Mouse (Mus musculus): ENCODE measurements around the gene Stard10.

Gene Stard10

DNA sequence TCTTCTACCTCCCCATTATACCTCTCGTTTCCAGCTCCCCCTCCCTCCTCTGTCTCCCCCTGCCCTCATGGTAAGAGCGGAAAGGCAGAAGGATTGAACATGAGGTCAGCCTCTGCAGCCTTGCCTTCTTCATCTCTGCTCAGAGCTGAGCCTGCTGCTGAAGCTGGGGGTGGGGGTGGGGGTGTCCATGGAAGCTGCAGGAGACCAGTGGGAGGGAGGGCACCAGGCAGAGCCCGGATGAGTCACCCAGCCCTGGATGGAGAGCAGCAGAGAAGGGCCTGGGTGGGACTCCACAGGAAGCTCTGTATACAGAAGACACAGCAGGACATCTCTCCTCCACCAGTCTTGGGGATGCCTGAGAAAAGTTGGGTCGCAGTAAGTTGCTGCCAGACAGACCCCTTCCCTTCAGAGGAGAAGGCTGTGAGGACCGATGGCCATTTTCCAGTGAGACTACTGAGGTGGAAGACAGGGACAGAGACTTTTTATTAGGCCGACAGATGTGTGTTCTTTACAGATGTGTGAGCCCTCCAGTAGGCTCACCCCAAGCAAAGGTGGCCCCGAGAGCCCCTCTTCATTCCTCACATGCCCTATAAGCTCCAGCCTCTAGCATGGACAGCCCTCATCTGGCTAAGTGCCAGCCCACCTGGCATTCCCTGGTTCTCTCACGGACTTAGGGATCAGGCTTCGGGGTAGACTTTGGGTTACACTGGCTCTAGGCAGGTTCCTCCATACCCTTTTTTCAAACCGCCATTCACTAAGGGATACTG lies 13.4 kb downstream of the Stard10 start:
- DNase-seq (ENCODE audit: low read depth, low spot score): no peak

- no peak for DNase-seq (ENCODE audit: low read depth, low spot score)
These were observed 13.9 kb downstream of the Stard10 start for GRCm38 (mm10) chr7:101330841-101331173.

GRCm38 (mm10) chr7:101332045-101332831 lies 15.4 kb downstream of the Stard10 start:
- DNase-seq (ENCODE audit: low read depth, low spot score): no peak

DNA sequence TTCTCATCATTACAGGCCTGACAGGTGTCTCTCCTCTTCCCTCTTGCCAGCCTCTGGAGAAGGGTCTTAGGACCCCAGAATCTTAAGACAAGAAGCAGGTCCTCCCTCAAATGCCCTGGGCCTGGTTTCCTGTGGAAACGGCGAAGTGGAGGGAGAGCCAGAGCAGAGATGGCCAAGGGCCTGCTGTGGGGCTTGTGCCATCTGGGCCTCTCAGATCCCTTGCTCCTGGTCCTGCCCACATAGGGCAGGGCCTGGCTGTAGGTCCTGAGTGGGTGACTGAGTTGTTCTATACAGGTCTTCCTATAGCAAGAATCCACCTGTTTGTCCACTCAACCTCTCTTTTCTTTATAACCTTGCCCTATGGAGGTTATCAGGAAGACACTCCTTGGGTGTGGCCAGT lies 18.3 kb downstream of the Stard10 start:
- no peak for DNase-seq (ENCODE audit: low read depth, low spot score)

DNA sequence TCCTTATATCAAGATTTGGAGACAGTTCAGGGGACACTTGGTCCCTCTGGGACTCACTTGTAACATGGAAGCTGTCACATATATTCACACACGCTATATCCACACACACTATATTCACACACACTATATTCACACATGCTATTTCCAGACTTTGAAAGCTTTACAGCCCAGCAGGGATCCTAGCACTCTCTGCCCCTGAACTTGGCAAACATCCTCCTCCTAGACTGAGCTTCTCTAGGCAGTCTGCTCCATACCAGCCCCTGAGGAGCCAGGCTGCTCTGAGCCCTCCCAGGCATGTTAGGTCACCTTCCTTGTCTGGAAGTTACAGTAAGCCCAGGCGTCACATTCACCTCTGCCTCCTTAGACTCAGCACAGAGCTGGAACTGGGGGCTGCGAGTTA lies 19.8 kb downstream of the Stard10 start:
- DNase-seq (ENCODE audit: low read depth, low spot score): no peak

- DNase-seq (ENCODE audit: low read depth, low spot score): no peak
These were observed 20.5 kb downstream of the Stard10 start for GRCm38 (mm10) chr7:101337401-101337800.

DNA sequence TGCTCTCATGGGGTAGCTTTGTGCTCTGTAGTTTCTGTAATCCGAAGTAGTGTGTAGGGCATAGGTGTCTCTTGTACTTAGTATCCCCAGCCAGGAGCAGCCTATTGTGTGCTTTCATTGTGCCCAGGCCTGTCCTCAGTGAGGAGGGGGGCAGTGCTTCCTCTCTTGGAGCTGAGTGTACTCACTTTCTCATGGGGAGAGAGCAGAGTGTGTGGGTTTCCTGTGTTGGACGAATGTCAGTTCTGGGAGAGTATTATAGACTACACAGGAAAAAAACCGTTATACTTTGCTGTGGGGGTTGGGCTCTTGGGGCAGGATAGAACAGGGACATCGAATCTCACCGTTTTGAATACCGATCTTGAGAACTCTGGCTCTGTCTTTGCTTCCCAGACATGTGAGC lies 24.5 kb downstream of the Stard10 start:
- peak; percentile 40 for DNase-seq (ENCODE audit: low read depth, low spot score)

DNA sequence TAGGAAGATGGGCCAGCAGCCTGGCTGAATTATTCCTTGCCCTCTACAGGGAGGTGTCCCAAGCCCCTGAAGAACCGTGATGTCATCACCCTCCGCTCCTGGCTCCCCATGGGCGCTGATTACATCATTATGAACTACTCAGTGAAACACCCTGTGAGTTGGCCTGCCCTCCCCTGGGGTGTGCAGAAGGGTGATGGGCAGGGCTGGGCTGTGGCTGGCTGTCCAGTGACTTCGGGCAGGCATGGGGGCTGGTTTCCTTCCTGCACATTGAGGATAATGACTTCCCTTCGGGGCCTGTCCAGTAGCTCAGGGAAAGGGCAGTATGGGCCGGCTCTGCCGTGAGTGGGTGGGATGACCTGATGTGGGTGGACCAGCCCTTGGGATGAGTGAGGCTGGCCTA lies 26.2 kb downstream of the Stard10 start:
- DNase-seq (ENCODE audit: low read depth, low spot score): no peak

DNA sequence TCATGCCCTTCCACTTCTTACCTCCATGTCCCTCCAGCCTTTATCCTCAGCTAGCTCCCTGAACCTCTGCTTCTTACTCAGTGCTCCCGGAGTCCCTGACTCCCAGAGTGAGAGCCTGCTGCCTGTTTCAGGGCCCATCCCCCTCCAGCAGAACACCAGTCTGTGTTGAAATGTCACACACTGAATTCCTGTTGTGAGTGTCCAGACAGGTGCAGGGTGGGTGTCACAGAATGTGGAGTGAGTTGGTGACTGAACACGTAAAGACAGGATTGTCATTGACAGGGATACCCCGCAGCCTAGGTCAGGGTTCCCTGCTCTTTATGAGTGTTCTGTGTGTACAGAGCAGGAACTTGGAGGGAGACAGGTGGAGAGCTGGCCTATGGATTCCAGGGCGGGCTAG lies 28.0 kb downstream of the Stard10 start:
- no peak for DNase-seq (ENCODE audit: low read depth, low spot score)

- no peak for DNase-seq (ENCODE audit: low read depth, low spot score)
These were observed 30.1 kb downstream of the Stard10 start for GRCm38 (mm10) chr7:101346991-101347390.

GRCm38 (mm10) chr7:101347767-101348270 lies 30.9 kb downstream of the Stard10 start, which contains the start of gene Arap1:
TSS of gene Arap1 (plus strand) at chr7:101348067.
- peak; percentile 81 for DNase-seq (ENCODE audit: low read depth, low spot score)

DNA sequence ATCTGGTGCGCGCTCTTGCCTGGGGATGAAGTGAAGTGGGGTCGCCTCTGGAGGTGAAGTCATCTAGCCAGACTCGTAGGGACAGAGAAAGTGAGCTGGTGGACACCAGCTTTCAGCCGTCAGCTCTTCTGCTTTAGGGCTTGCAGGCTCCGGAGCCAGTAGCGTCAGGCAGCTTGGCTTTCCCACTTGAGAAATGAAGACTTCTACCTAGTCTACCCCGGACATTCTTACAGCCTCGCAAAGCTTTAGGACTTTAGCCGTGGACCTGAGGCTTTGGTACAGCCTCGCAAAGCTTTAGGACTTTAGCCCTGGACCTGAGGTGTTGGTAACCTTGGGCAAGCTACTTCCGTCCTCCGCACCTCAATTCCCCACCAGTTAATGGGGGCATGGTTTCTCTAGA lies 31.4 kb downstream of the Stard10 start:
- DNase-seq (ENCODE audit: low read depth, low spot score): peak; percentile 36

DNA sequence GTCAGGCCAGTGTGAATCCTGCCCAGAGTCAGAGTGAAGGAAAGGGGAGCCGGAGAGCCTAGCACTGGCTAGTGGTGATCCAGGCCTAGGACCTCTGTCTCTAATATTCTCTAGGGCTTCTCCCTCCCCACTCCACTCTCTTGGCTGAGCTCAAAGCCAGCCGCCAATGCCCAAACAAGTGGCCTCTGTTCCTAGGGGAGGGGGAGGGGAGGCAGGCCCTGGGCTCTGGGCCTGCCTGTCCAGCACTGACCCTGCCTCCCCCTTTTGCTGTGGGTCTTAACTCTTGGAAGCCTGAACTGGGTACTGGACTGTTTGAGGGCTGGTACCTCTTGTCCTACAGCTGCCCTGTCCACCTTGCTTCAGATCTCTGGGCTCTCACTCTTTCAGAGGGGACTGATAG lies 33.0 kb downstream of the Stard10 start:
- DNase-seq (ENCODE audit: low read depth, low spot score): no peak

- no peak for DNase-seq (ENCODE audit: low read depth, low spot score)
These were observed 35.5 kb downstream of the Stard10 start for GRCm38 (mm10) chr7:101352404-101352803.

DNA sequence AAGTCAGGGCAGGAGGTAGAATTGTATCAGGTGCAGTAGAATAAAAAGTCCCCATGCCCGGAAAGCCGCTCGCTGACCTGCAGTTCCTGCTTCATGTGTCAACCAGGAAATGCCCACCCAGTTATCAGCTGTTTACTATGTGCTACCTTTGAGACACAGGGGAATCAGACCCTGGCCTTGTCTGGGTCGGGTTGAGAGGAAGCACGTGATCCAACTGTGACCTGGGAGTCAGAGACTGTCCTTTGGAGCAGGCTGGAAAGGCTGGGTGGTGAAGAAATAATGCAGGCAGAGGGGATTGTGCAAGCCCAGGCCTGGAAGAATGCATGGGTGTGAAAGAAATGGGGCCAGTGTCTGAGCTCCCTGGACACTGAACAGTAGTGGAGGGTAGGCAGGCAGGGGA lies 37.5 kb downstream of the Stard10 start:
- DNase-seq (ENCODE audit: low read depth, low spot score): no peak

DNA sequence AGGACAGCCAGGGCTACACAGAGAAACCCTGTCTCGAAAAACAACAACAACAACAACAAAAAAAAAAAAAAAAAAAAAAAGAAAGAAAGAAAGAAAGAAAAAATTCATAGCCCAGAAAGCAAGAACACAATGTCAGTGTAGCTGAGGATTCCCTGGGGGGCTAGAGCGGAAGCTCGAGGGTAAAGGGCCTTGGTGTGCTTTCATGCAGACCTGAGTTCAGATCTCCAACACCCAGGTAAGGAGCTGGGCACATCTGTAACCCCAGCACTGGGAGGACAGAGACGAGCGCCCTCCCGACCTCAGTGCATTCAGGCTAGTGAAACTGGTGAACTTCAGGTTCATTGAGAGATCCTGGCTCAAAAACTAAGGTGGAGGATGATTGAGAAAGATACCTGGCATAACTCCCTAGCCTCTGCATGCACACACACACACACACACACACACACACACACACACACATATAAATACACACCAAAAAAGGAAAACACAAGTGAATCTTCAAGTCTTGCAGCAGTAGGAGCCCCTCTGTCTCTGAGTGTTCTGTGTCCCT lies 38.7 kb downstream of the Stard10 start:
- DNase-seq (ENCODE audit: low read depth, low spot score): no peak

- no peak for DNase-seq (ENCODE audit: low read depth, low spot score)
These were observed 40.0 kb downstream of the Stard10 start for GRCm38 (mm10) chr7:101356868-101357267.

DNA sequence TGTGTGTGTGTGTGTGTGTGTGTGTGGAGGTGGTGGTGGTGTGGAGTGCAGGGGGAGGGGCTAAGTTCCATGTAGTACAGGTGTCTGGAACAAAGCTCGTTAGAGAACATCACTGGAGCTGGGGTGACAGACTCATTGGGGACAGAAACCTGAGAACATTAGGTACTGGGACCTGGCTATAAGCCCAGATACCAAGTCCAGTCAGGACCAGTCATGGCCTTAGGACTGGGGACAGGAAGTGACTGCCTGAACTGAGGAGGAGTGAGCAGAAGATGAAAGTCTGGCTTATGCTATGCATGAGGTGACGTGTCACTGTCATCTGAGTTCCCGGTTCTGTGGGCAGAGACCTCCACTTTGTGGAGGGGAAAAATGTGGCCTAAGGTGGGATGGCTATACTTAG lies 43.5 kb downstream of the Stard10 start:
- DNase-seq (ENCODE audit: low read depth, low spot score): no peak

- no peak for DNase-seq (ENCODE audit: low read depth, low spot score)
These were observed 44.1 kb downstream of the Stard10 start for GRCm38 (mm10) chr7:101361021-101361420.

- no peak for DNase-seq (ENCODE audit: low read depth, low spot score)
These were observed 44.9 kb downstream of the Stard10 start for GRCm38 (mm10) chr7:101361767-101362166.

DNA sequence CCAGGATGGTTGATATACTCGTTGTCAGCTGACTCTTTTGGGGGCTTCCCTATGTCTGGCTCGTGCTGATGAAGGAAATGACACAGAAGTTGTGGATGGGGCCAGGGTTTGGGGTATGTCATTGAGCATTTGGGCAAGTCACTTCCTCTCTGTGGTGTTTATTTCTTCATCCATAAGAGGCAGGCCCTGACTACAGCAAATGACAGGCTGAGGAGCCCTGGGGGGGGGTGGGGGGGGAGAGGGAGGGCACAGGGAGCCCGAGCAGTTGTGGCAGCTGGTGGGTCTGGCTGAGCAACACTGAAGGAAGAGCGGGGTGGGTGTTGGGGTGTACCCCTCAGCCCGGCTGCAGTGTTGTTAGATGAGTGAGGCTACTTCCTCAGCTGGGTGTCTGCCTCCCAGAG lies 45.9 kb downstream of the Stard10 start:
- no peak for DNase-seq (ENCODE audit: low read depth, low spot score)

DNA sequence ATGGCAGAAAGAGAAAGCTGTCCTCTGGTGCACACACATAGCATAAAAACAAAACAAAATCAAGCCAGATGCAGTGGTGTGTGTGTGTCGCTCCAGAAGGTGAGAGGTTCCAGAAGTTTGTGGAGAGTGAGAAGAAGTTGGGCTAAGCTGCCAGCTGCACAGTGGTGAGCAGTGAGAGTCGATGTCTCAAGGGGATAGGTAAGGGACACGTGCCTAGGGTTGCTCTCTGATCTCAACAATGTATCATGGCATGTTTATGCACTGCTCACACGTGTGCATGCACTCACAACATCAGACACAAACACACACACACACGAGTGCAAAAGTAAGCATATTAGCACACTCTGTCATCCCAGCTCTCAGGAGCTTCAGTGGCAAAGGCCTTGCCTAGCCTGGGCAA lies 47.0 kb downstream of the Stard10 start:
- DNase-seq (ENCODE audit: low read depth, low spot score): no peak

Data from CD4-positive helper T cell, adult 2 months (primary cell).